Mouse (Mus musculus) forebrain, embryonic 13.5 days (tissue): ENCODE results near the gene Pan2. TPM values are rescaled to one million over a fixed set of nuclear protein-coding genes. Genes with fewer than 3 reads are reported as not detected.

Experiments used
- ATAC-seq: fragments of 200-750 bp; cut with Nextera tagmentation; 2 replicates; pipeline ENCODE4 v1.8.0; 2017
- H3K27ac ChIP-seq: fragments of 300-500 bp; sonication (generic); 2 replicates; pipeline ENCODE4 v1.5.1; 2015; ENCODE audit warnings: inconsistent platforms, mild to moderate bottlenecking, moderate library complexity
- H3K27me3 ChIP-seq: fragments of 300-500 bp; sonication (generic); 2 replicates; pipeline ENCODE4 v1.6.1; 2015; ENCODE audit warnings: mild to moderate bottlenecking, inconsistent platforms
- H3K36me3 ChIP-seq: fragments of 300-500 bp; sonication (generic); 2 replicates; pipeline ENCODE4 v1.6.1; 2015; ENCODE audit warnings: mild to moderate bottlenecking, inconsistent platforms; ENCODE audit not compliant: poor library complexity, severe bottlenecking
- H3K4me1 ChIP-seq: fragments of 300-500 bp; sonication (generic); 2 replicates; pipeline ENCODE4 v1.6.1; 2015; ENCODE audit warnings: inconsistent platforms
- H3K4me2 ChIP-seq: fragments of 300-500 bp; sonication (generic); 2 replicates; pipeline ENCODE4 v1.6.1; 2015; ENCODE audit warnings: inconsistent platforms, mild to moderate bottlenecking, moderate library complexity
- H3K4me3 ChIP-seq: fragments of 300-500 bp; sonication (generic); 2 replicates; pipeline ENCODE4 v1.5.1; 2015; ENCODE audit warnings: mild to moderate bottlenecking, inconsistent platforms
- H3K9ac ChIP-seq: fragments of 300-500 bp; sonication (generic); 2 replicates; pipeline ENCODE4 v1.6.1; 2015; ENCODE audit warnings: mild to moderate bottlenecking, inconsistent platforms
- H3K9me3 ChIP-seq: fragments of 300-500 bp; sonication (generic); replicated peaks from 2 replicates; pipeline ENCODE4 v1.6.1; 2016; ENCODE audit warnings: inconsistent platforms
- WGBS: fragments of 180-500 bp; shearing (Covaris S2); methylation state at CpG from one replicate; pipeline ENCODE4 v1.1.7; 2015; 5-methylcytosine and 5-hydroxymethylcytosine counted together
- polyA plus RNA-seq: library from polyadenylated mRNA; unstranded; fragments of >200 nt; fragmentation: Nextera tagmentation; extraction: Ambion mirVana; gene quantifications from 2 replicates; pipeline ENCODE4 v1.2.1, GENCODE M21; 2015

The Pan2 gene
- polyA plus RNA-seq, 1 experiment from 2014 or later = 32.0 TPM

DNA sequence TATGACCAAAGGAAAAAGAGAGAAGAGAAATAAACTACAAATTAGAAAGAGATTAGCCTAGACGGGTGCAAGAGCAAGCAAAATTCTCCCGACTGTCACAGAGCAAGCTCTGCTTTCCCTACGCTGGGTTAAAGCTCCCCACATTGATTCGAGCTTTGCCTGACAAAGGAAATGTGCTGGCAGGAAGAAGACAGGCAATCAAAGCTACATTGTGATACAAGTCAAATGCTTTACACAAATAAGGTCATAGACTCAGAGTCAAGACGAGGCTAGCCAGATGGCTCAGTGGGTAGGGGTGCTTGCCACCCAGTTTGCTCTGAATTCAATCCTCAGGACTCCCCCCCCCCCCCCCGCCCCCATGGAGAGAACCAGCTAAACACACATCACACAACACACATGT, 66.9 kb downstream of the Pan2 start:
- Histone ChIP-seq H3K27ac (no peak overlapping the region), H3K9me3 (no peaks in the 10 kb centered on the region), H3K9ac (no peak overlapping the region), H3K4me3 (no peak overlapping the region), H3K4me1 (peaks cover 20% of the 10 kb centered on the region), H3K36me3 (peaks cover 10% of the 10 kb centered on the region), H3K27me3 (no peaks in the 10 kb centered on the region), H3K4me2 (no peak overlapping the region)
- 63% methylated on average over 5 of the region's 6 CpGs for WGBS
- ATAC-seq = no peak

DNA sequence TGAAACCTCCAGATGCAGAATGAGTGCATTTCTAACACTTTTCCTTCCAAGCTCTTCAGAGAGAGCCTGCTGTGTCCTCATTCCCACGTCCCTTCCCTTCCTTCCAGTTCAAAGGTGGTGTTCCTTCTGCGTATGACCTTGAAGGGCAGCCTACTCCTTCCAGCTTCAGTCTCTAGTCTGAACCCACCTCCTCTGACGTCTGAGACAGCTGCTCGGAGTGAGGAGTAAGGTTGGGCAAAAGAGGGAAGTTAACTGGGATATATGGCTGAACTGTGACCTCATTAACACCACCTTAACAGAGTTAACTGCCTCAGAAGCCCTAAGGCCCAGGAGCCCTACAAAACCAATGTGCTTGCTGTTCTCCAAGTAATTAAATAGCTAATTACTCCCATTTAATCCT, 67.5 kb downstream of the Pan2 start:
- Histone ChIP-seq H3K4me1 (peaks cover 20% of the 10 kb centered on the region), H3K27ac (no peak overlapping the region), H3K36me3 (peaks cover 4% of the 10 kb centered on the region), H3K4me3 (no peak overlapping the region), H3K4me2 (no peak overlapping the region), H3K27me3 (no peaks in the 10 kb centered on the region), H3K9ac (no peak overlapping the region), H3K9me3 (no peaks in the 10 kb centered on the region)
- 56% methylated on average over 4 of the region's 4 CpGs for WGBS
- no peak for ATAC-seq

Other genes starting within 250 kb of the Pan2 start
- gene Ptges3, start 244.4 kb upstream of the Pan2 start, polyA plus RNA-seq = 562 and 583 TPM in 2 replicates
- 2,170 and 2,214 TPM in 2 replicates for gene Atp5b, start 220.1 kb upstream of the Pan2 start, polyA plus RNA-seq
- 11.6 and 12.6 TPM in 2 replicates for gene Baz2a, start 211.8 kb upstream of the Pan2 start, polyA plus RNA-seq
- gene Rbms2, start 123.0 kb upstream of the Pan2 start, polyA plus RNA-seq = 12.6 and 12.9 TPM in 2 replicates
- gene Gls2, start 108.9 kb upstream of the Pan2 start, polyA plus RNA-seq = 0.48 and 1.3 TPM in 2 replicates
- gene Spryd4, start 91.5 kb upstream of the Pan2 start, polyA plus RNA-seq = 17.9 and 19.1 TPM in 2 replicates
- 0.13 and 0.21 TPM in 2 replicates for gene Mip, start 77.5 kb upstream of the Pan2 start, polyA plus RNA-seq
- gene Timeless, start 71.3 kb upstream of the Pan2 start, polyA plus RNA-seq = 52.9 and 62.1 TPM in 2 replicates
- 0.27 and 0.33 TPM in 2 replicates for gene Apon, start 49.2 kb upstream of the Pan2 start, polyA plus RNA-seq
- gene Apof, start 34.7 kb upstream of the Pan2 start, polyA plus RNA-seq = 0.14 TPM in 1 of 2 replicates, not detected in the other
- 14.5 and 15.3 TPM in 2 replicates for gene Stat2, start 32.8 kb upstream of the Pan2 start, polyA plus RNA-seq
- gene Il23a, start 4.6 kb upstream of the Pan2 start, polyA plus RNA-seq = not detected in 2 replicates
- 230 and 237 TPM in 2 replicates for gene Cnpy2, start 19.1 kb downstream of the Pan2 start, polyA plus RNA-seq
- gene Cs, start 34.4 kb downstream of the Pan2 start, polyA plus RNA-seq = 212 and 236 TPM in 2 replicates
- gene Coq10a, start 65.7 kb downstream of the Pan2 start, polyA plus RNA-seq = 16.4 and 22.8 TPM in 2 replicates
- 12.0 and 14.6 TPM in 2 replicates for gene Ankrd52, start 73.8 kb downstream of the Pan2 start, polyA plus RNA-seq
- gene Slc39a5, start 97.9 kb downstream of the Pan2 start, polyA plus RNA-seq = 0.18 TPM in 1 of 2 replicates, not detected in the other
- 153 and 156 TPM in 2 replicates for gene Nabp2, start 108.2 kb downstream of the Pan2 start, polyA plus RNA-seq
- gene Rnf41, start 108.3 kb downstream of the Pan2 start, polyA plus RNA-seq = 76.4 and 83.9 TPM in 2 replicates
- gene Smarcc2, start 155.9 kb downstream of the Pan2 start, polyA plus RNA-seq = 166 and 168 TPM in 2 replicates
- gene Myl6, start 190.8 kb downstream of the Pan2 start, polyA plus RNA-seq = 740 and 741 TPM in 2 replicates
- 4.1 TPM in 2 replicates for gene Myl6b, start 195.3 kb downstream of the Pan2 start, polyA plus RNA-seq
- gene Esyt1, start 222.5 kb downstream of the Pan2 start, polyA plus RNA-seq = 7.0 and 7.7 TPM in 2 replicates
- 18.3 and 19.4 TPM in 2 replicates for gene Zc3h10, start 244.4 kb downstream of the Pan2 start, polyA plus RNA-seq
- gene Rpl41, start 246.0 kb downstream of the Pan2 start, polyA plus RNA-seq = 2,951 and 3,131 TPM in 2 replicates